Mouse (Mus musculus) lung, adult 2 months (tissue): ENCODE data around the gene Ak6. TPM values are rescaled to one million over a fixed set of nuclear protein-coding genes. Genes with fewer than 3 reads are reported as not detected.

Source experiments
- DNase-seq: peaks from one replicate; pipeline ENCODE4 v3.0.0; 2022
- H3K4me1 ChIP-seq: fragments of 200-500 bp; 2 replicates; pipeline ENCODE4 v1.6.1; 2011; ENCODE audit warnings: low read length; ENCODE audit not compliant: control insufficient read depth, insufficient read depth
- H3K4me3 ChIP-seq: fragments of 200-500 bp; replicated peaks from 2 replicates; pipeline ENCODE3; 2011; ENCODE audit warnings: low read depth, mild to moderate bottlenecking, control low read depth, low read length; ENCODE audit errors: extremely low read depth
- CTCF ChIP-seq: fragments of 200-500 bp; IDR thresholded peaks from 2 replicates; pipeline ENCODE4 v1.5.1; 2011; ENCODE audit warnings: mild to moderate bottlenecking, low read length, control low read depth; ENCODE audit not compliant: insufficient read depth
- POLR2A ChIP-seq: fragments of 200-500 bp; IDR thresholded peaks from 2 replicates; pipeline ENCODE4 v1.6.1; 2011; ENCODE audit warnings: low read depth, mild to moderate bottlenecking, control low read depth, low read length, borderline replicate concordance; ENCODE audit errors: extremely low read depth
- WGBS: fragments of 180-500 bp; shearing (Covaris S2); methylation state at CpG from one replicate; pipeline ENCODE4 v1.1.7; 2018; 5-methylcytosine and 5-hydroxymethylcytosine counted together
- polyA plus RNA-seq: library from polyadenylated mRNA; depleted of rRNA; stranded (reverse); fragments of >200 nt; gene quantifications from 2 replicates; pipeline ENCODE4 v1.2.3, GENCODE M21; 2012; rRNA removed

Ak6 gene
- polyA plus RNA-seq, 1 experiment = 28.0 TPM

GRCm38 (mm10) chr13:100698866-100699265, 48.1 kb downstream of the Ak6 start:
- WGBS = 92% methylated on average over 10 of the region's 10 CpGs
- no peak for TF ChIP-seq CTCF
- TF ChIP-seq POLR2A = no peak
- no peak overlapping the region for H3K4me3 ChIP-seq
- H3K4me1 ChIP-seq = no peaks in the 10 kb centered on the region
- DNase-seq = no peak

GRCm38 (mm10) chr13:100703468-100703867, 52.7 kb downstream of the Ak6 start:
- 87% methylated on average over 2 of the region's 2 CpGs for whole genome bisulfite sequencing
- Histone ChIP-seq H3K4me1 (no peaks in the 10 kb centered on the region), H3K4me3 (no peak overlapping the region)
- TF ChIP-seq CTCF = no peak
- no peak for DNase-seq

GRCm38 (mm10) chr13:100706206-100706605, 55.4 kb downstream of the Ak6 start:
- Histone ChIP-seq H3K4me1 (no peaks in the 10 kb centered on the region), H3K4me3 (no peak overlapping the region)
- no peak for DNase-seq
- 97% methylated on average over 7 of the region's 7 CpGs for WGBS
- no peak for TF ChIP-seq CTCF

GRCm38 (mm10) chr13:100715467-100715866, 64.7 kb downstream of the Ak6 start:
- TF ChIP-seq CTCF (no peak), POLR2A (no peak)
- no peak for DNase-seq
- no peak overlapping the region for H3K4me3 ChIP-seq
- WGBS = 87% methylated on average over 6 of the region's 6 CpGs
- no peaks in the 10 kb centered on the region for H3K4me1 ChIP-seq

Other genes starting within 250 kb of the Ak6 start
- gene Naip1, start 198.1 kb upstream of the Ak6 start, polyA plus RNA-seq = 0.12 TPM in 2 replicates
- gene Gtf2h2, start 158.4 kb upstream of the Ak6 start, polyA plus RNA-seq = 16.9 and 17.2 TPM in 2 replicates
- 15.0 and 21.3 TPM in 2 replicates for gene Ocln, start 98.3 kb upstream of the Ak6 start, polyA plus RNA-seq
- gene Marveld2, start 34.0 kb upstream of the Ak6 start, polyA plus RNA-seq = 8.2 and 11.4 TPM in 2 replicates
- 3.2 and 4.4 TPM in 2 replicates for gene Rad17, start 72 bp downstream of the Ak6 start, polyA plus RNA-seq
- 1.3 and 3.3 TPM in 2 replicates for gene Taf9, start 600 bp downstream of the Ak6 start, polyA plus RNA-seq
- gene Ccdc125, start 18.7 kb downstream of the Ak6 start, polyA plus RNA-seq = 2.0 and 2.5 TPM in 2 replicates
- 8.9 and 12.8 TPM in 2 replicates for gene Cdk7, start 80.0 kb downstream of the Ak6 start, polyA plus RNA-seq
- 27.0 and 29.2 TPM in 2 replicates for gene Mrps36, start 93.7 kb downstream of the Ak6 start, polyA plus RNA-seq
- gene Cenph, start 124.9 kb downstream of the Ak6 start, polyA plus RNA-seq = 0.18 and 0.25 TPM in 2 replicates
- gene Ccnb1, start 135.6 kb downstream of the Ak6 start, polyA plus RNA-seq = 0.85 and 3.2 TPM in 2 replicates
- 21.2 and 29.4 TPM in 2 replicates for gene Slc30a5, start 182.4 kb downstream of the Ak6 start, polyA plus RNA-seq